Mouse (Mus musculus): ENCODE data around the gene Taok3.

Gene Taok3

GRCm38 (mm10) chr5:117182411-117182810, 62.5 kb downstream of the Taok3 start:
- no peak for DNase-seq (ENCODE audit: low read depth)

DNA sequence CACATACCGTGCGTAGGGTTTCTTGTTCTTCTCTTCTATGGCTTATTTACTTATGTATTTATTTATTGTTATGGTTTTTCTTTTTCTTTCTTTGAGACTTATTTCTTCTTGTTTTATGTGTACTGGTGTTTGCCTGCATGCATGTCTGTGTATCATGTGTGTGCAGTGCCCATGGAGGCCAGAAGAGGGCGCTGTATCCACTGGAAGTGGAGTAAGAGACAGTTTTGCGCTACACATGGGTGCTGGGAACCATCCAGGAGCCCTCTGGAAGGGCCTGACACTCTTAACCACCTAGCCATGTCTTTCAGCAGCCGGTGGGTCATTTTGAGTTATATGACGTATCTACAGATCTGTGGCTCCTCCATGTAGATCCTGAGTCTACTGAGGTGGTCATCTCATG, 64.9 kb downstream of the Taok3 start:
- DNase-seq (ENCODE audit: low read depth), result no peak

GRCm38 (mm10) chr5:117185673-117186072, 65.7 kb downstream of the Taok3 start:
- DNase-seq (ENCODE audit: low read depth), result peak; percentile 34

DNA sequence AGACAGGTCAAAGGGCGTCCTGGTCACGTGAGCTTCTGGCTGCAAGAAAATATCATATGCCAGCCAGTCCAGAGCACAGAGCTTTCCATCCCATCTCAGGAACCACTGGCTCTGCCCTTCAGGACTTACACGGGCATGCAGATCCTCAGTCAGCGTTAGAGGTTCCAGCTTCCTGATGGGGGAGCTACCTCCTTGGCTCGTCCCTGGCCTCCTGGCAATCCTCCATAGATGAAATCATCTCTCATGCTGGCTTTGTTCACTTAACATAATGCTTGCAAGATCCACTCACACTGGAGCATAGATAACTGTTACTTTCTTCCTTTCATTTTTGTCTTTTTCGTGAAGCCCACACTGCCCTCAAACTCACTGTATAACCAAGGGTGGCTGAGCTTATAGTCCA, 72.1 kb downstream of the Taok3 start:
- DNase-seq (ENCODE audit: low read depth), result no peak

DNA sequence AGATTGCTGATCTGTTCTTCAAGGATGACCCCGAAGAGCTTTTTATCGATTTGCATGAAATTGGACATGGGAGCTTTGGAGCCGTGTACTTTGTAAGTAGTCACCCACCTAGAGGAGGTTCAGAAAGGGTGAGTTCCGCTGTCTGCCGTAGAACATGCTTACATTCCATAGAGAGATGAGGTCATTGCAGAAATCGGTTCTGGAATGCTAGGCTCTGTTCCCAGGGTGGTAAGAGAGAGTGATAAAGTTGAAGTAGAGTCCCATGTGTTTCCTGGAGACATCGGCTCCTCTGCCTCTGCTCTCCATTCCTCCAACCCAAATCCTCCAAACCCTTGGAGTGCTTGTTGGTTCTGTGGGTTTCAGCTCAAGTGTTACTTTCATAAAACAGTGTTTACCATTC, 73.8 kb downstream of the Taok3 start:
- no peak for DNase-seq (ENCODE audit: low read depth)

DNA sequence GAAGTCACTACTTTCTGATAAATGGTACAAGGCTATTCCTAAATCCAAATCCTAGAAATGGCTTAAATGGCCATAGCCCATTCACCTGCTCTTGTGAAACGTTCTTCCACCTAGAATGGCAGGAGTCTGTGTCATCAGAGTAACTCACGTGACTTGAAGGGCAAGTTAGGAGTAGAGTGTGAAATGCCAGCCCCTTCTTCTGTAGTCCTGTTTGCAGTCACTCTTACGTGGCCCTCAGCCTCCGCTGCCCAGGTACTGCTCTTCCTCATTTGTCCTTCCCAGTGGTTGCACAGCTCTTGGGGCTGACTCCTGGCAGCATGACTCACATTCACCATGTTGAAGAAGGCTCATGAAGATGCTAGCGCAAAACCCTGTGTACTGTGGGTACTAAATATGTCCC, 74.7 kb downstream of the Taok3 start:
- DNase-seq (ENCODE audit: low read depth), result no peak

DNA sequence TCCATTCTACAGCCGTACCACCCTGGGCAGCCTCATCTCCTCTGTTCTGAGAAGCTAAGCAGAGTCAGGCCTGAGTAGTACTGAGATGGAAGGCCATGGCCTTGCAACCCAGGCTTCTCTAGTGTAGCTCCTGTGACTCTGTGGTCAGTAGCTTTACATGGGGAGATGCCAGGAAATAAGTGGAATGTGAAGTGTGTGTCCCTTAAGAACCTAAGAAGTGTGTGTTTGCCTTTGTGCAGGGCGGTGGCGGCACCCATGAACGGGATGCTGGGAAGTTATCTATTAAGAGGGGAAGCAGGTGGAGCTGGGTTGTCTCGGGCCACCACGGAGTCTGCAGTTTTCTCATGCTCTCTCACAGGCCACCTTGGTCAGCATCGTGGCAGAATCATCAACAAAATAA, 76.6 kb downstream of the Taok3 start:
- DNase-seq (ENCODE audit: low read depth), result no peak

GRCm38 (mm10) chr5:117198390-117198789, 78.5 kb downstream of the Taok3 start:
- no peak for DNase-seq (ENCODE audit: low read depth)

DNA sequence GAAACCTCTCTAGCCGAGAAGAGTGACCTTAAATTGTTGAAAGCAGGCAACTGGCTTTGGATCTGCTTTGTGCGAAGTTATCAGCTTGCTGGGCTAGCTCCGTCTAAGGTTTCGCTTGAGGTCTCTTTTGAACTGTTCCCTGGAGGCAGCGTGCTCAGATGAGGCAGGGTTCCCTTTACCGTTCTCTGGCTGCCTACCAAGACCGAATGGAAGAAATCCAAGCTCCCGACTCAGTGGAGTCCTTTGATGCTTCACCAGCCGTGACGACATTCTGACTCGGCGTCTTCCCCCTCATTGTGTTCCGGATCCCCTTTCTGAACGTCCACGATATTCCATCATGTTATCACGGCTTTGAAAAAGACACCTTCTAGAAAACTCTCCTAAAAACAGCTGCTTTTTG, 87.4 kb downstream of the Taok3 start:
- DNase-seq (ENCODE audit: low read depth), result no peak

- DNase-seq (ENCODE audit: low read depth), result no peak
Observed at GRCm38 (mm10) chr5:117214016-117214415, 94.1 kb downstream of the Taok3 start.

DNA sequence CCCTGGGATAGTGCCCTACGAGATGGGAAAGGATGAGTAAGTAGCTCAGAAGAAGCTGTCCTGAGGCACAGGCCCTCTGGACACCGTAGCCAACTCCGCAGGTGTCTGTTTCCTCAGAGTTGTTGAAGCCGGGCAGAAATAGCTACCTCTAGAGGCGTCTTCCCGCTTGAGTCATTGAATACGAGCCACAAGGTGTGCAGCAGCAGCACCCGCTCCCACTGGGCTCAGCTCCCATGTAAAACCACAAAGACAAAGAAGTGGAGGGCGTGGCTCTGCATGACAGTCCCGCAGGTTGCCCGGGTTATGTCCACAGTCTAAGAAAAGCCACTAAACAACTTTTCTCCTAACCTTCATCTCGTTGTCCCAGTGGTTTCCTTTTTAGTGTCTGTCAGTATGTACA, 111.1 kb downstream of the Taok3 start:
- DNase-seq (ENCODE audit: low read depth), result no peak

GRCm38 (mm10) chr5:117236540-117236939, 116.6 kb downstream of the Taok3 start:
- peak; percentile 7 for DNase-seq (ENCODE audit: low read depth)

GRCm38 (mm10) chr5:117239106-117239505, 119.2 kb downstream of the Taok3 start:
- no peak for DNase-seq (ENCODE audit: low read depth)

DNA sequence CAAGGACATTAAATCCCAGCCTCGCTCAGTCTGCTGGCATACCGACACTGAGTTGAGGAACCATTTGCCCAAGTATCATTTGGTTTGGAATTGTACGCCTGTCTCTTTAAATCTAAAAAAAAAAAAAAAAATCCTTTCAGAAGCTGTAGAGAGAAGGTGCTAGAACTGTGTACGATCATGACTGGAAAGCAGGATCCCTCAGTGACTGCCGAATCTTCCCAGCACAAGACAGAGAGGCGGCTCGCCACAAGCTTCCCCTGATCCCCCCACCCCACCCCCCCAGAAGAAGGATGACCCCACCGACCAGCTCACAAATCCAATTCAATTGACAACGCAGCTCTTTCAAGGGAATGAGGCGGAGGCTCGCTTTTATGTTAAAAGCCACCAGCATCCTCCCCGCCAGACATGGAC, 120.4 kb downstream of the Taok3 start:
- no peak for DNase-seq (ENCODE audit: low read depth)

- no peak for DNase-seq (ENCODE audit: low read depth)
Observed at GRCm38 (mm10) chr5:117240761-117241322, 120.9 kb downstream of the Taok3 start.

GRCm38 (mm10) chr5:117241935-117242531, 122.1 kb downstream of the Taok3 start:
- DNase-seq (ENCODE audit: low read depth), result no peak

GRCm38 (mm10) chr5:117242671-117243478, 122.9 kb downstream of the Taok3 start:
- no peak for DNase-seq (ENCODE audit: low read depth)

- no peak for DNase-seq (ENCODE audit: low read depth)
Observed at GRCm38 (mm10) chr5:117245170-117245569, 125.2 kb downstream of the Taok3 start.

DNA sequence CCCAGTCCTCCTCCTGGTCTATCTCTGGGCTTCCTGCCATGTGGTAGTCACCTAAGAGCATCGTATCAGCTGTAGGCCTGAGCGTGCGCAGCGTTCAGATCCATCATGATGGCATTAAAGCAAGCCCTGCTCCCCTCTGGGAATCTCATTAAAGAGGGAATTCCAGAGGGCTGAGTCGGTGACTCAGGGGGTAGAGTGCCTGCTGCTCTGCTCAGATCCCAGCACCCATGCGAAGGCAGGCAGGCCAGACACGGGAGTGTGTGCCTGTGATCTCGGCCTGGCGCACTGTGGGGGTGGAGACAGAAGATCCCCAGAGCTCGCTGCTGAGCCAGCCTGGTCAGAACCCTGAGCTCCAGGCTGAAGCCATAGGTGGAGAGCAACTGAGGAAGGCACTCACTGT, 128.4 kb downstream of the Taok3 start:
- no peak for DNase-seq (ENCODE audit: low read depth)

DNA sequence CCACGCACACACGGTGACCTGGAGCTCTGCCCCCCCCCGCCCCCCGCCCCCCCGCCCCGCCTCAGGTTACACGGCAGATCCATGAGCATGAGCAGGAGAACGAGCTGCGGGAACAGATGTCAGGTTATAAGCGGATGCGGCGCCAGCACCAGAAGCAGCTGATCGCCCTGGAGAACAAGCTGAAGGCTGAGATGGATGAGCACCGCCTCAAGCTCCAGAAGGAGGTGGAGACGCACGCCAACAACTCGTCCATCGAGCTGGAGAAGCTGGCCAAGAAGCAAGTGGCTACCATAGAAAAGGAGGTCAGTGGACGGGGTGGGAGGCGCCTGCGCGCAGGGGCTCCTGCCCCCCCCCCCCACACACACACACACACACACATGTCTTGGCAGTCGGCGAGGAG, 130.9 kb downstream of the Taok3 start:
- no peak for DNase-seq (ENCODE audit: low read depth)

DNA sequence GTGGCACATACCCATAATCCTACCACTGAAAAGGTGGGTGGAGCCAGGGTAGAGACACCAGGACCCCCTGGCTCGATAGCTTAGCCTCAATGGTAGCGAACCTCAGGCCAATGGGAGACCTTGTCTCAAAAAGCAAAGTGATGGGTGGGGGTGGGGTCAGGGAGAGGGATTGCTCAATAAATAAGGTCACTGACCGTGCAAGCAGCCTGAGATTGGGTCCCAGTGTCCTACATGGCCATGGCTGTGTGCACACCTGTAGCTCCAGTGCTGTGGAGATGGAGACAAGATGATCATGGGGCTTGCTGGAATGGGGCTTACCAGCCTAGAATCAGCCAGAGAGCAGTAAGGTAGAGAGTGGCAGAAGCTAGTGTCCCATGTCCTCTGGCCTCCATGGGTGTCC, 131.8 kb downstream of the Taok3 start:
- DNase-seq (ENCODE audit: low read depth), result no peak

- no peak for DNase-seq (ENCODE audit: low read depth)
Observed at GRCm38 (mm10) chr5:117258276-117258675, 138.3 kb downstream of the Taok3 start.

DNA sequence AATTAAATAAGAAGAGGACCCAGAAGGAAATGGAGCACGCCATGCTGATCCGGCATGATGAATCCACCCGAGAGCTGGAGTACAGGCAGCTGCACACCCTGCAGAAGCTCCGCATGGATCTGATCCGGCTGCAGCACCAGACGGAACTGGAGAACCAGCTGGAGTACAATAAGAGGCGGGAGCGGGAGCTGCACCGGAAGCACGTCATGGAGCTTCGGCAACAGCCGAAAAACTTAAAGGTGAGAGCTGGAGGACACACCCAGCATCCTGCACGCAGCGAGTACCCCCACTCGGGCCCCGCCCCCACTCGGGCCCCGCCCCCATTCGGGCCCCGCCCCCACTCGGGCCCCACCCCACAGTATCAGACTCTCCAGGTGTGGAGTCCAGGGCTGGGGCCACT, 143.6 kb downstream of the Taok3 start:
- no peak for DNase-seq (ENCODE audit: low read depth)

GRCm38 (mm10) chr5:117264701-117265100, 144.8 kb downstream of the Taok3 start:
- DNase-seq (ENCODE audit: low read depth), result peak; percentile 17

All from 416B (cell line).